Mouse (Mus musculus) embryonic facial prominence, embryonic 11.5 days (tissue): ENCODE results near the gene Cygb. TPM values are rescaled to one million over a fixed set of nuclear protein-coding genes. Genes with fewer than 3 reads are reported as not detected.
"Not testable (repeated sequence)": the region's sequence is repeated elsewhere in the genome, so short reads cannot be mapped to it uniquely, and the experiment has no call there.

Experiments used
- ATAC-seq: fragments of 200-750 bp; cut with Nextera tagmentation; replicated peaks from 2 replicates; pipeline ENCODE4 v1.8.0; 2017; ENCODE audit warnings: low read depth; ENCODE audit not compliant: insufficient number of reproducible peaks, low FRiP score, low TSS enrichment
- DNase-seq: peaks from one replicate; pipeline ENCODE4 v3.0.0-alpha.2; 2015; ENCODE audit warnings: low spot score
- H3K27ac ChIP-seq: fragments of 300-500 bp; sonication (generic); replicated peaks from 2 replicates; pipeline ENCODE4 v1.5.1; 2014; ENCODE audit warnings: mild to moderate bottlenecking, low read depth, low read length, control low read depth
- H3K27me3 ChIP-seq: fragments of 300-500 bp; sonication (generic); 2 replicates; pipeline ENCODE4 v1.6.1; 2014; ENCODE audit warnings: mild to moderate bottlenecking, low read length, moderate library complexity, mixed read lengths; ENCODE audit not compliant: control insufficient read depth, insufficient read depth
- H3K36me3 ChIP-seq: fragments of 300-500 bp; sonication (generic); replicated peaks from 2 replicates; pipeline ENCODE4 v1.6.1; 2014; ENCODE audit warnings: low read depth, mild to moderate bottlenecking, low read length, moderate library complexity, mixed read lengths; ENCODE audit not compliant: control insufficient read depth, insufficient read depth
- H3K4me1 ChIP-seq: fragments of 300-500 bp; sonication (generic); 2 replicates; pipeline ENCODE4 v1.6.1; 2014; ENCODE audit warnings: low read length, mixed read lengths; ENCODE audit not compliant: control insufficient read depth, insufficient read depth
- H3K4me2 ChIP-seq: fragments of 300-500 bp; sonication (generic); 2 replicates; pipeline ENCODE4 v1.6.1; 2014; ENCODE audit warnings: low read depth, mild to moderate bottlenecking, control low read depth, low read length, moderate library complexity
- H3K4me3 ChIP-seq: fragments of 300-500 bp; sonication (generic); 2 replicates; pipeline ENCODE4 v1.5.1; 2014; ENCODE audit warnings: low read depth, low read length, control low read depth
- H3K9ac ChIP-seq: fragments of 300-500 bp; sonication (generic); replicated peaks from 2 replicates; pipeline ENCODE4 v1.6.1; 2014; ENCODE audit warnings: mild to moderate bottlenecking, control low read depth, low read length
- H3K9me3 ChIP-seq: fragments of 300-500 bp; sonication (generic); replicated peaks from 2 replicates; pipeline ENCODE4 v1.6.1; 2016; ENCODE audit warnings: mild to moderate bottlenecking, low read length, inconsistent platforms, mixed read lengths; ENCODE audit not compliant: control insufficient read depth
- WGBS: fragments of 180-500 bp; shearing (Covaris S2); extraction: QIAGEN DNeasy Blood & Tissue Kit; methylation state at CpG from one replicate; pipeline ENCODE4 v1.1.7; 2014; 5-methylcytosine and 5-hydroxymethylcytosine counted together
- polyA plus RNA-seq: library from polyadenylated mRNA; unstranded; fragments of >200 nt; fragmentation: Nextera tagmentation; extraction: Ambion mirVana; gene quantifications from 2 replicates; pipeline ENCODE4 v1.2.1, GENCODE M21; 2014

Gene Cygb
- polyA plus RNA-seq, 1 experiment from 2014 or later, result 3.5 TPM

DNA sequence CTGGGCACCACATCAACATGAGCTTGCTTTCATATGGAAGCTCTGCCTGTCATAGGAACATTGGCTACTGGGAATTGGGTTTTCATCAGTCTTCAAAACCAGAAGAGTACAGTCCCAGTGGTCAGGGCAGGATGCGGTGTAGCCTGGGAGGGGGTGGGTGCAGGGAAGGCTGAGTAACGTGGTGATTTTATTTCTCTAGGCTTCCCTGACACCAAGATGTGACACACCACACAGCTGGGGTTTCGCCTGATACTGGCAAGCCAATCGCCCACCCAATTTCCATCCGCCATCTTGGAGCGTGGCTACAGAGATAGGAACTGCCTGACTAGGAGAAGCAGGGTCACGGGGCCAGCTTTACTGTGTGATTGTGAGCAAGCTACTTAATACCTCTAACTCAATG, 35.4 kb downstream of the Cygb start:
- Histone ChIP-seq H3K9ac (no peak overlapping the region), H3K4me2 (no peak overlapping the region), H3K27me3 (peaks cover 5% of the 10 kb centered on the region; the same call in 1 of the 2 replicates), H3K36me3 (no peaks in the 10 kb centered on the region), H3K9me3 (no peaks in the 10 kb centered on the region), H3K4me3 (no peak overlapping the region), H3K27ac (no peak overlapping the region), H3K4me1 (peaks cover under 1% of the 10 kb centered on the region; the same call in 1 of the 2 replicates)
- DNase-seq (no peak), ATAC-seq (no peak)
- WGBS, result 88% methylated on average over 7 of the region's 7 CpGs

DNA sequence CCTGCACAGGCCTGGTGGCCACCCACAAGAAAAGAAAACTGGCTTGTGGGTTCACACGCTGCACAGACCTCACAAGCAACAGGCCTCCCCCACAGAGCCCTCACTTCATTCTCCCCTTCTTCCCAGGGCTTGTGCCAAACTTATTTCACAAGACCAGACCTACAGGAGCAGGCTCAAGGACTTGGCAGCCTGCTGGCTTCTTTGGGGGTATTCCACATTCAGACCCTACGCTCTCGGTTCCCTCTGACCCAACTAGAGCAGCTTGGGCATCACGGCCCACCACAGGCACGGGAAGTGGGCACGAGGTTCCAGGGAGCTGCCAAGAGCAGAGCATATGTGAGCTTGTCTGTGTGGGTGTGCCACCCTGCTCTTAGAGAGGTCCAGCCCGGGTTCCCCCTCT, 36.5 kb downstream of the Cygb start:
- WGBS, result 94% methylated on average over 7 of the region's 7 CpGs
- no peak overlapping the region for H3K9ac ChIP-seq
- H3K27me3 ChIP-seq, result no peaks in the 10 kb centered on the region
- no peak overlapping the region for H3K27ac ChIP-seq
- no peak overlapping the region for H3K4me2 ChIP-seq
- ATAC-seq (no peak), DNase-seq (no peak)
- H3K36me3 ChIP-seq, result no peaks in the 10 kb centered on the region
- no peak overlapping the region for H3K4me3 ChIP-seq
- H3K4me1 ChIP-seq, result no peaks in the 10 kb centered on the region
- H3K9me3 ChIP-seq, result no peaks in the 10 kb centered on the region

DNA sequence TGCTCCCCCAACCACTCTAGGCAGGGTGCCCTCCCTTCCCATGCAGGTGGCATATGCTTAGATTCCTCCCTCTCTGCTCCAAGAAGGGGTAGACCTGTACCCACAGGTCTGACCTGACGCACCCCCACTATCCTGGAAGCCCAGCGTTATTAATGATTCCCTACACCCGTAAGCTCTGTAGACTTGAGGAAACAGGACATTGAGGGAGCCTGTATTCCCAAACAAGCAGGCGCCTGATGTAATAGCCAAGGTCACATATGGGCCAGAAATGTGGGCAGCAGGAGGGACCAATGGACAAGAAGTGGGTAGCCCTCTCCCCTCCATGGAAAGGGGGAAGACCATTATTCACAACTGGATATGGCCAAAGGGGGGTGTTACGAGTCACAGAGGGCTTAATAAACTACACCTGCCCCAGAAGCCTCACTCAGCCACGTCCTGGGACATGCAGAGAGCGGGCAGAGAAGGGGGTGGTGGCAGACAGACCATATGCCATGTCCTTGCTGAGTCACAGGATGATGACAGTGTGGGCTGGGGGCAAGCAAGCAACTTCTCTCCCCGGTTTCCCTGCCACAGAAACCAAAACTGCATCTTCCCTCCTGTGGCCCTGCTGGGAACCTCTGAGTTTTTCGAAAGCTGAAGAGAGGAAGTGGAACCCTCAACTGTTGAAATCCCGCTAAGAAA, 37.5 kb downstream of the Cygb start:
- no peak overlapping the region for H3K9ac ChIP-seq
- H3K27me3 ChIP-seq, result no peaks in the 10 kb centered on the region
- no peaks in the 10 kb centered on the region for H3K9me3 ChIP-seq
- no peak overlapping the region for H3K4me3 ChIP-seq
- H3K27ac ChIP-seq, result no peak overlapping the region
- no peak for ATAC-seq
- DNase-seq, result no peak
- H3K4me2 ChIP-seq, result no peak overlapping the region
- WGBS, result 76% methylated on average over 10 of the region's 10 CpGs
- no peaks in the 10 kb centered on the region for H3K36me3 ChIP-seq
- H3K4me1 ChIP-seq, result no peaks in the 10 kb centered on the region

DNA sequence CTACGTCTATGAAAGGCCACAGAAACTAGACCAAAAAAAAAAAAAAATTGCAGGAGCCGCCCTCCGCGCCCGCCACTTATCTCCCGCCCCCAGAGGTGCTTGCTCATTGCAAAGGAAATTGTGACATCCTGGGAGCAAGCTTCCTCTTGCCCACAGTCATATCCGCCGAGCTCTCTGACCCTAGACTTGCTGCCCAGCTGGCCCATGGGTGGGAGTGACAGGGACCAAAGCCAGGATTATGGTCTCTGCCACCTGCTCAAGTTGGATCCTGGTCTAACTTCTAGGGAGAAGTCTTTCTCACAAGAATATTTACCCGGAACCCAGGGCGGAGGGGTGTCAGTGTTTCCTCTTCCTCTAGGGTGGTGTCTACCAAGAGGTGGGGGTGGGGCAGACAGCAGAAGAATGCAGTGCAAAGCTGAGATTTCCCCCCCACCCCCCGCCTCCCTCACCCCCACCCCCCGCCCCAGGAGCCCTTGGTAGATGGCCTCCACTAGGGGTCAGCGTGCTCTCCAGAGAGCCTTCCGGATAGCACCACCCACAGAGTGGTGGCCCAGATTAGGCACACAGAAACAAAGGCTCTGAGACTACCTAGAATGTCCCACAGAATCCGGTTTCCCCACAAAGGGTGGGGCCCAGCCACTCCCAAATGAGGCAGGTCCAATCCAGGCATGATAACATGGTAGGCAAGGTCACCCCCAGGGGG, 38.2 kb downstream of the Cygb start:
- Histone ChIP-seq H3K36me3 (no peaks in the 10 kb centered on the region), H3K9ac (no peak overlapping the region), H3K4me1 (no peaks in the 10 kb centered on the region), H3K27me3 (no peaks in the 10 kb centered on the region), H3K9me3 (no peaks in the 10 kb centered on the region), H3K4me2 (no peak overlapping the region), H3K27ac (no peak overlapping the region), H3K4me3 (no peak overlapping the region)
- 59% methylated on average over 13 of the region's 15 CpGs for WGBS
- ATAC-seq, result no peak
- peak; percentile 23 for DNase-seq

DNA sequence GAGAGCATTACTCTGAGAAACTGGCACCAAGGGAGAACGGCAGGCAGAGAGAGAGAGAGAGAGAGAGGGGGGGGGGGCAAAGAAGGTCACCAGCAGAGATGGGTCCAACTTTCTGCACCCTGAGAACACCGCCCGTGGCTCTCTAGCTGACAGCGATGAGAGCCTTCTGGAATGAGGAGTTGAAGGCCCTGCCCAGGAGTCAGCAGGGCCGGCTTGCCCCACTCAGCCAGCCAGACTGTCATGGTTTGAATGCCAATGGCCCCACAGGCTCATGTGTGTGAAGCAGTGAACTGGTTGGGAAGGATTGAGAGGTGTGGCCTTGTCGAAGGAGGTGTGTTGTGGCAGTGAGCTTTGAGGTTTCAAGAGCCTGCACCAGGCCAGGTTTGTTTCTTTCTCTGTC, 40.9 kb downstream of the Cygb start:
- WGBS, result 92% methylated on average over 6 of the region's 6 CpGs
- Histone ChIP-seq H3K27ac (no peak overlapping the region), H3K9me3 (no peaks in the 10 kb centered on the region), H3K27me3 (no peaks in the 10 kb centered on the region), H3K36me3 (no peaks in the 10 kb centered on the region), H3K4me3 (no peak overlapping the region), H3K9ac (no peak overlapping the region), H3K4me2 (no peak overlapping the region), H3K4me1 (no peaks in the 10 kb centered on the region)
- no peak for ATAC-seq
- DNase-seq, result no peak

DNA sequence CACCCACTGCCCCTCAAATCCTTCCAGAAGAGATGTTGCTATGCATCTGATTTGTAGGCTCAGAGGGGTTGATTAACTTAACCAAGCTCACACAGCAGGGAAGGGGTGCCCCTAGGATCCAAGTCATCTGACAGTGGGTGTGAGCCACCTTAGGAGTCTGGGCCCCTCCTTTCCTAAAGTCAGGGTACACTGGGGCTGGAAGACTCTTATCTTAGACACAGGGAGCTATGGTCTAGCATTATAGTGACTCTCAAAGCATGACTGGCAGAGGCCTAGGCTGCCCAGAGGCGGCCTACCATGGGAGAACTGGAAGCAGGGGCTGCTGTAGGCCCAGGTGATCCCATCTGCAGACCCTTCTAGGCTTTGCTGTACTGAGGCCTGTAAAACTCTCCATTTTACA, 41.6 kb downstream of the Cygb start:
- DNase-seq (no peak), ATAC-seq (no peak)
- H3K27me3 ChIP-seq, result no peaks in the 10 kb centered on the region
- H3K9me3 ChIP-seq, result no peaks in the 10 kb centered on the region
- 72% methylated on average over 1 of the region's 1 CpGs for WGBS
- no peak overlapping the region for H3K4me2 ChIP-seq
- H3K4me3 ChIP-seq, result no peak overlapping the region
- H3K36me3 ChIP-seq, result no peaks in the 10 kb centered on the region
- H3K4me1 ChIP-seq, result no peaks in the 10 kb centered on the region
- no peak overlapping the region for H3K9ac ChIP-seq
- no peak overlapping the region for H3K27ac ChIP-seq

DNA sequence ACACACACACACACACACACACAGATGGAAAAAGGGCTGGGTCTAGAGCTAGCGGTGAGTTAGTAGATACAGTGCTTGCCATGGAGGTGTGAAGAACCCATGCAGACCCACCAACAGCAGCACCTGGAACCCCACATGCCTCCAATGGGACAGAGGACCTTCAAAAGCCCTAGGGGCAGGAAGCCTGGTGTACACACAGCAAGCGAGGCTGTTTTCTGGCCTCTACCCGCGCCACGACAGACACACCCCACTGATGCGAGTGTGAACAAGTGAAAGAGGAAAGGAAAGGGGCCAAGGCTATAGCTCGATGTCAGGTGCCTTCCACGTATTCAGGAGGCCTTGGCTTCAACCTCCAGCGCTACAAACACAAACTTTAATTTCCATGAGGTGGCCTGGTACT, 42.2 kb downstream of the Cygb start:
- DNase-seq (no peak), ATAC-seq (no peak)
- no peak overlapping the region for H3K4me3 ChIP-seq
- H3K4me1 ChIP-seq, result no peaks in the 10 kb centered on the region
- H3K36me3 ChIP-seq, result no peaks in the 10 kb centered on the region
- no peaks in the 10 kb centered on the region for H3K27me3 ChIP-seq
- H3K4me2 ChIP-seq, result no peak overlapping the region
- no peaks in the 10 kb centered on the region for H3K9me3 ChIP-seq
- 91% methylated on average over 9 of the region's 9 CpGs for WGBS
- H3K9ac ChIP-seq, result no peak overlapping the region
- no peak overlapping the region for H3K27ac ChIP-seq

DNA sequence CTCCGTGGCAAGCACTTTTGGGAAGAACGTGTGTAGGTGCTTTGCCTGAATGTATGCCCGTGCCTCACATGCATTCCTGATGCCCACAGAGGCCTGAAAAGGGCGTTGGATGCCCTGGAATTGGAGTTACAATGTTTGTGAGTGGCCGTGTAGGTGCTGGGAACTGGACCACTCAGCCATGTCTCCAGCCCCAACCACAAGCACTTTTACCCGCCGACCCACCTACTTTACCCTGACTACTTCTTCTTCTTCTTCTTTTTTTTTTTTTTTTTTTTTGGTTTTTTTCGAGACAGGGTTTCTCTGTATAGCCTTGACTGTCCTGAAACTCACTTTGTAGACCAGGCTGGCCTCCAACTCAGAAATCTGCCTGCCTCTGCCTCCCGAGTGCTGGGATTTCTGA, 42.9 kb downstream of the Cygb start:
- not testable (repeated sequence) for DNase-seq, H3K36me3 ChIP-seq, ATAC-seq, H3K27me3 ChIP-seq, H3K4me3 ChIP-seq, H3K4me2 ChIP-seq, H3K4me1 ChIP-seq, H3K9ac ChIP-seq, H3K9me3 ChIP-seq, H3K27ac ChIP-seq
- WGBS, result 89% methylated on average over 8 of the region's 9 CpGs
